Mouse (Mus musculus) CD4-positive, CD25-positive, alpha-beta regulatory T cell (primary cell): ENCODE measurements around the gene Siae. TPM values are rescaled to one million over a fixed set of nuclear protein-coding genes. Genes with fewer than 3 reads are reported as not detected.

Experiments
- polyA plus RNA-seq: library from polyadenylated mRNA; unstranded; fragments of 100-300 nt; shearing (Covaris generic); gene quantifications from one replicate; pipeline ENCODE4 v1.2.1, GENCODE M21; 2017

The Siae gene
- 12.4 TPM for polyA plus RNA-seq

GRCm38 (mm10) chr9:37554838-37555748 lies at the start of gene Siae:
Siae (plus strand) TSS chr9:37555698.

GRCm38 (mm10) chr9:37527396-37528224 lies 27.9 kb upstream of the Siae start, which contains the start of gene Esam:
Esam (plus strand) TSS chr9:37528078.

DNA sequence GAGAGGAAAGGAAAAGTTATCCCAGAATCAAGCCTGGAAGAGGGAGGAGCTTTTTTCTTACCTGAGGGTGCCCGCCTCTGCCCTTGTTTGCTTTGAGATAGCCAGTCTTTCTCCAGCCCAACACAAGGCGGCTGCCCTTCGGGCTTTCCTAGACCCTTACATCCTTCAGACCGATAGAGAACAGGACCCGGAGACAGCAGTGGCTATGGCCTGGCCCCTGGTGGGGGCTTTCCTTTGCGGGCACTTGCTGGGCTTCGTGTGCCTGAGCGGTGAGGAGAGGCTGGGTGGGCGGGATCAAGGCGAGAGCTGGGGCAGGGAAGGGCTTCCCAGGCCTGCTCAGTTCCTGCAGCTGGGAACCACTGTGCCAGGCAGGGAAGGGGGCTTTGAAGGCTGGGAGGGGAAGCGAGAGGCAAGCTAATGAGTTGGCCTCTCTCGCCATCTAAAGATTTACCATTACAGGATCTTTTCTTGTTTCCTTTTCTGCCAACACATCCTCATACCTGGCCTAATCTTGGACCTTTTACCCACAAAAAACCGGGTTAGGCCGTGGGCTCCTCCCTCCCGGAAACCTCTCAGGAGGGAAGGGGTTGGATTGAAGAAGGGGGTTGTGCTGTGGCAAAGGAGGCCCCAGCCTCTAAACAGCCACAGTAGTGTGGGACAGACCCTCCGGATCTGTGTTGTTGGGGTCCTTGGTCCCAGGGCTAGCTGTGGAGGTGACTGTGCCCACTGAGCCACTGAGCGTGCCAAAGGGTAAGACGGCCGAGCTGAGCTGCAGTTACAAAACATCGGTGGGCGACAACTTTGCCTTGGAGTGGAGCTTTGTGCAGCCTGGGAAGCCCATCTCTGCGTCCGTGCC lies 16.1 kb upstream of the Siae start, which contains the start of gene Vsig2:
Gene Vsig2 (plus strand): TSS at position 86 of the 856 bp plus-strand sequence.

GRCm38 (mm10) chr9:37552536-37553293 lies 2.8 kb upstream of the Siae start, which contains the start of gene Nrgn:
Nrgn (minus strand) TSS chr9:37552904.

DNA sequence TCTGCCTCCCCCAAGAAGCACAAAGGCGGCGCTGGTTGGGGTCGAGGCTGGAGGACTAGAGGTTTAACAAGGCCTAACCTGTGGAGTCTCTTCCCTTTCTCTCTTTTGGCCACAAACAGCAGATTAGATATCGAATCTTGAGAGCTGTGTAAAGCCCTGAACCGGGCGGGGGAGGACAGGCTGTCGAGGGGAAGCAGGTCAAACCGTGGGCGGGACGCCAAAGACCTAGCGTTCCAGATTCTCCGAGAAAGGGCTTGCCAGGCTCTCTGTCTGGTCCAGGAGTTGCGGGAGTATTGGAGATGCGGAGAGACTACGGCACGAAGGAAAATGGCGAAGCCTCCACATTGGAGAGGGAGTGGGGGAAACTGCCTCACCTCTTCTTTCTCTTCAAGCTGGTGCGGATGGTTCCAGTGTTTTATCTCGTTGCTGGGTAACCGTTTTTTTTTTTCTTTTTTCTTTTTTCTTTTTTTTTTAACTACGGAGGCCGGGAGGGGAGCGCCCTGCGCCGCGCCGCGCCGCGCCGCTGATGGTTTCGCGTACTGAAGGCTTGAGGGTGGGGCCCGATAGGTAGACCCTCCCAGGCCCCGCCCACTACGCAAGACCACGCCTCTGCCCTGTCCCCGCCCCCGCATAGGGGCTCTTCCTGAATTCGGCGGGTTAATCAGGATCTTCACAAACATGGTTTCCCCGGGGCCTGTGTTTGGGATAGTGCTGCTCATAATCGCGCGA lies 57.8 kb downstream of the Siae start, which contains the start of gene Spa17:
Gene Spa17 (minus strand): TSS at position 541 of the 729 bp plus-strand sequence.

GRCm38 (mm10) chr9:37656931-37657481 lies 101.5 kb downstream of the Siae start, which contains the start of gene Tbrg1:
Tbrg1 (minus strand) TSS chr9:37657312.

DNA sequence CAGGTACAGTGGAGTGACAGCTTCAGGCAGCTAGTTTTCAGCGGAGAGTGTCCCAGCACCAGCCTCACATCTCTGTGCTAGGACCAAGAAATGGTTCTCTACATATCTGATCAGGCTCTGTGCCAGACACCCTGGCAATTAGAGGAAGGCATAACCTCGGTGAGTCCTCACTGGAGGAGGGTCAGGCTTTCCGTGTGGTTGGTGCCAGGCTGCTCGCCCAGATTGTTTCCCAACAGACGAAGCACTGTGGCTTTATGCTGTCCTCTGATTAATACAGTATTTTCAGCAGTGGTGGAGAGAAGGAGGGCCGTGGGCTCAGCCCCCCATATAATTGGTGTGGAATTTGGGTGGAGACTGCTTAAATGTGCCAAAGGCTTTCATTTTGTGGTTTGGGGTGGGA lies 113.6 kb downstream of the Siae start, which contains the start of gene Panx3:
Gene Panx3 (minus strand): TSS at position 121 of the 400 bp plus-strand sequence.

Other genes starting within 250 kb of the Siae start
- gene Ccdc15, start 207.3 kb upstream of the Siae start, polyA plus RNA-seq: 7.4 TPM
- gene Hepacam, start 188.3 kb upstream of the Siae start, polyA plus RNA-seq: not detected
- not detected for gene Robo4, start 153.8 kb upstream of the Siae start, polyA plus RNA-seq
- gene Robo3, start 122.5 kb upstream of the Siae start, polyA plus RNA-seq: not detected
- gene Msantd2, start 66.4 kb upstream of the Siae start, polyA plus RNA-seq: 25.0 TPM
- 0.69 TPM for gene Esam, start 27.6 kb upstream of the Siae start, polyA plus RNA-seq
- not detected for gene Vsig2, start 16.4 kb upstream of the Siae start, polyA plus RNA-seq
- gene Nrgn, start 2.8 kb upstream of the Siae start, polyA plus RNA-seq: 4.3 TPM
- gene Spa17, start 58.0 kb downstream of the Siae start, polyA plus RNA-seq: 1.2 TPM
- gene Tbrg1, start 101.6 kb downstream of the Siae start, polyA plus RNA-seq: 147 TPM
- gene Panx3, start 113.5 kb downstream of the Siae start, polyA plus RNA-seq: 0.13 TPM
- gene Olfr160, start 160.6 kb downstream of the Siae start, polyA plus RNA-seq: 0.14 TPM
- gene Olfr874, start 189.4 kb downstream of the Siae start, polyA plus RNA-seq: not detected
- not detected for gene Olfr875, start 216.2 kb downstream of the Siae start, polyA plus RNA-seq
- 0.06 TPM for gene Olfr876, start 247.3 kb downstream of the Siae start, polyA plus RNA-seq